25 mouse cellular contexts compared by ENCODE assay signal in genomic region chr2:69573038-69573732, GRCm38 (mm10). TPM values are rescaled to one million over a fixed set of nuclear protein-coding genes. Genes with fewer than 3 reads are reported as not detected.
DNase-seq lines count a peak whose midpoint lies in the region; ATAC-seq and TF ChIP-seq lines count a peak whose summit lies in the region.
"Had no signal": no experiment of that assay in that cellular context is flagged by ENCODE, and none has a peak within 500 bp of the region (broad histone marks: within the 10 kb centered on the region; RNA-seq: fewer than 3 reads in every experiment).

No protein-coding gene starts in this region.

- H3K27me3 ChIP-seq in neural tube, embryonic 13.5 days, result no peaks in the 10 kb centered on the region
- no peaks in the 10 kb centered on the region for H3K27me3 ChIP-seq in hindbrain, embryonic 14.5 days (ENCODE audit: control insufficient read depth, insufficient read depth, low read length)
- H3K27me3 ChIP-seq in midbrain, postnatal 0 days (ENCODE audit: insufficient read depth, low read length), result no peaks in the 10 kb centered on the region
- no peaks in the 10 kb centered on the region for H3K27me3 ChIP-seq in neural tube, embryonic 15.5 days (replicated peaks)
- H3K27me3 ChIP-seq in stomach, postnatal 0 days (ENCODE audit: control insufficient read depth, insufficient read depth, low read length), result no peaks in the 10 kb centered on the region
- H3K27me3 ChIP-seq: liver, embryonic 12.5 days; lung, embryonic 15.5 days had no signal

- no peak for TF ChIP-seq EP300 in stomach, postnatal 0 days (optimal IDR thresholded peaks at IDR 0.05)

- H3K9me3 ChIP-seq in neural tube, embryonic 13.5 days, result no peaks in the 10 kb centered on the region
- H3K9me3 ChIP-seq in hindbrain, embryonic 14.5 days (ENCODE audit: control insufficient read depth, low read length), result no peaks in the 10 kb centered on the region
- H3K9me3 ChIP-seq in midbrain, postnatal 0 days (ENCODE audit: low read length), result no peaks in the 10 kb centered on the region
- no peaks in the 10 kb centered on the region for H3K9me3 ChIP-seq in neural tube, embryonic 15.5 days (replicated peaks)
- no peaks in the 10 kb centered on the region for H3K9me3 ChIP-seq in stomach, postnatal 0 days (ENCODE audit: control insufficient read depth, low read length)
- H3K9me3 ChIP-seq: embryonic facial prominence, embryonic 10.5 days; forebrain, embryonic 12.5 days; liver, embryonic 12.5 days; lung, embryonic 15.5 days had no signal

- no peak overlapping the region for H3K4me2 ChIP-seq in neural tube, embryonic 13.5 days
- H3K4me2 ChIP-seq in hindbrain, embryonic 14.5 days (replicated peaks), result no peak overlapping the region
- H3K4me2 ChIP-seq in midbrain, postnatal 0 days (ENCODE audit: low read depth, low read length, poor library complexity, severe bottlenecking), result no peak overlapping the region
- H3K4me2 ChIP-seq in neural tube, embryonic 15.5 days, result no peak overlapping the region
- H3K4me2 ChIP-seq in stomach, postnatal 0 days (replicated peaks; ENCODE audit: low read depth), result no peak overlapping the region
- H3K4me2 ChIP-seq: forebrain, embryonic 12.5 days; heart, embryonic 11.5 days; liver, embryonic 12.5 days; lung, embryonic 15.5 days had no signal

- WGBS in neural tube, embryonic 13.5 days, result 48% methylated on average over 5 of the region's 5 CpGs
- WGBS in hindbrain, embryonic 14.5 days, result 48% methylated on average over 5 of the region's 5 CpGs
- WGBS in midbrain, postnatal 0 days, result 53% methylated on average over 5 of the region's 5 CpGs
- WGBS in neural tube, embryonic 15.5 days, result 41% methylated on average over 5 of the region's 5 CpGs
- 79% methylated on average over 5 of the region's 5 CpGs for WGBS in stomach, postnatal 0 days

- peaks cover 9% of the 10 kb centered on the region for H3K4me1 ChIP-seq in neural tube, embryonic 13.5 days (replicated peaks)
- H3K4me1 ChIP-seq in hindbrain, embryonic 14.5 days (replicated peaks; ENCODE audit: control insufficient read depth, insufficient read depth, low read length), result no peaks in the 10 kb centered on the region
- no peaks in the 10 kb centered on the region for H3K4me1 ChIP-seq in midbrain, postnatal 0 days (ENCODE audit: insufficient read depth, low read length)
- no peaks in the 10 kb centered on the region for H3K4me1 ChIP-seq in neural tube, embryonic 15.5 days
- no peaks in the 10 kb centered on the region for H3K4me1 ChIP-seq in stomach, postnatal 0 days (replicated peaks; ENCODE audit: control insufficient read depth, insufficient read depth)
- H3K4me1 ChIP-seq: embryonic facial prominence, embryonic 10.5 days; liver, embryonic 12.5 days; lung, embryonic 15.5 days had no signal

- no peaks in the 10 kb centered on the region for H3K36me3 ChIP-seq in neural tube, embryonic 13.5 days
- H3K36me3 ChIP-seq in hindbrain, embryonic 14.5 days (replicated peaks; ENCODE audit: control insufficient read depth, insufficient read depth), result no peaks in the 10 kb centered on the region
- no peaks in the 10 kb centered on the region for H3K36me3 ChIP-seq in midbrain, postnatal 0 days (ENCODE audit: insufficient read depth, low read length)
- H3K36me3 ChIP-seq in neural tube, embryonic 15.5 days, result no peaks in the 10 kb centered on the region
- H3K36me3 ChIP-seq in stomach, postnatal 0 days (ENCODE audit: control insufficient read depth, insufficient read depth, low read length), result no peaks in the 10 kb centered on the region
- H3K36me3 ChIP-seq: embryonic facial prominence, embryonic 10.5 days; forebrain, embryonic 12.5 days; liver, embryonic 12.5 days; lung, embryonic 15.5 days had no signal

- no peak for DNase-seq in neural tube, embryonic 10.5 days (ENCODE audit: extremely low spot score, low spot score)
- no peak for DNase-seq in hindbrain, embryonic 14.5 days (ENCODE audit: low spot score)
- peak; percentile 29 for DNase-seq in lung, postnatal 25 days (ENCODE audit: low spot score)
- DNase-seq in midbrain, postnatal 0 days (ENCODE audit: low spot score), result peak; percentile 36
- no peak for DNase-seq in left cerebral cortex, adult 9 months (ENCODE audit: low spot score in 2 of 2)
- DNase-seq in stomach, postnatal 0 days (ENCODE audit: low spot score), result no peak
- DNase-seq: adrenal gland, adult 2 months; cerebellum, adult 8-10 months; gastrocnemius, postnatal 25 days; heart, postnatal 10 days; kidney, adult 8-10 months; kidney, postnatal 25 days; right cerebral cortex, adult 18-20 months; thymus, adult 18-20 months; thymus, postnatal 4 days had no signal

- H3K9ac ChIP-seq in neural tube, embryonic 13.5 days, result no peak overlapping the region
- no peak overlapping the region for H3K9ac ChIP-seq in hindbrain, embryonic 14.5 days
- H3K9ac ChIP-seq in midbrain, postnatal 0 days (replicated peaks; ENCODE audit: low read length, poor library complexity, severe bottlenecking), result no peak overlapping the region
- no peak overlapping the region for H3K9ac ChIP-seq in neural tube, embryonic 15.5 days (replicated peaks)
- H3K9ac ChIP-seq in stomach, postnatal 0 days (ENCODE audit: low read length), result no peak overlapping the region
- H3K9ac ChIP-seq: forebrain, embryonic 12.5 days; liver, embryonic 12.5 days; lung, embryonic 15.5 days had no signal

- ATAC-seq in neural tube, embryonic 13.5 days (ENCODE audit: low read depth), result no peak
- no peak for ATAC-seq in hindbrain, embryonic 14.5 days (ENCODE audit: low FRiP score)
- ATAC-seq in midbrain, postnatal 0 days (ENCODE audit: low FRiP score), result no peak
- ATAC-seq in neural tube, embryonic 15.5 days (ENCODE audit: low FRiP score), result no peak
- no peak for ATAC-seq in stomach, postnatal 0 days (ENCODE audit: low FRiP score, low TSS enrichment)
- ATAC-seq: liver, embryonic 12.5 days had no signal

- TF ChIP-seq CTCF in midbrain, postnatal 0 days (IDR thresholded peaks at IDR 0.05), result no peak
- no peak for TF ChIP-seq CTCF in stomach, postnatal 0 days (IDR thresholded peaks at IDR 0.05; ENCODE audit: low read depth)

- 0 out of 2 replicates have a peak overlapping the region, but pooled peaks have one; percentile 46 for H3K27ac ChIP-seq in neural tube, embryonic 13.5 days (replicated peaks)
- peak overlapping the region; percentile 62; the same call in 1 of the 2 replicates for H3K27ac ChIP-seq in hindbrain, embryonic 14.5 days
- H3K27ac ChIP-seq in midbrain, postnatal 0 days (ENCODE audit: low read depth, low read length), result no peak overlapping the region
- H3K27ac ChIP-seq in neural tube, embryonic 15.5 days (replicated peaks), result no peak overlapping the region
- H3K27ac ChIP-seq in stomach, postnatal 0 days (replicated peaks), result no peak overlapping the region
- H3K27ac ChIP-seq: embryonic facial prominence, embryonic 10.5 days; forebrain, embryonic 12.5 days; left cerebral cortex, adult 2 months; liver, embryonic 12.5 days; lung, embryonic 15.5 days had no signal

- no peak overlapping the region for H3K4me3 ChIP-seq in neural tube, embryonic 13.5 days
- H3K4me3 ChIP-seq in hindbrain, embryonic 14.5 days (replicated peaks; ENCODE audit: low read length), result no peak overlapping the region
- H3K4me3 ChIP-seq in midbrain, postnatal 0 days (ENCODE audit: low read depth, low read length), result no peak overlapping the region
- H3K4me3 ChIP-seq in neural tube, embryonic 15.5 days (replicated peaks), result no peak overlapping the region
- no peak overlapping the region for H3K4me3 ChIP-seq in stomach, postnatal 0 days (ENCODE audit: low read depth, low read length)
- H3K4me3 ChIP-seq: embryonic facial prominence, embryonic 10.5 days; forebrain, embryonic 12.5 days; left cerebral cortex, adult 2 months; liver, embryonic 12.5 days; lung, embryonic 15.5 days had no signal

RNA-seq across cellular contexts. Expression of gene Lrp2, which starts 12.7 kb away (rescaled TPM):
- polyA plus RNA-seq in neural tube, embryonic 13.5 days (2015; fragmentation: Nextera tagmentation; extraction: Ambion mirVana), result 0.39 and 0.59 TPM in 2 replicates
- polyA plus RNA-seq in hindbrain, embryonic 14.5 days (2014; fragmentation: Nextera tagmentation; extraction: Ambion mirVana), result 1.1 and 1.7 TPM in 2 replicates
- total RNA-seq in midbrain, postnatal 0 days (2014; rRNA removed), result 2.3 and 2.9 TPM in 2 replicates
- polyA plus RNA-seq in midbrain, postnatal 0 days (2015; fragmentation: Nextera tagmentation; extraction: Ambion mirVana), result 0.22 and 0.31 TPM in 2 replicates
- 0.46 and 0.66 TPM in 2 replicates for polyA plus RNA-seq in neural tube, embryonic 15.5 days (2015; fragmentation: Nextera tagmentation; extraction: Ambion mirVana)
- polyA plus RNA-seq in stomach, postnatal 0 days (2015; fragmentation: Nextera tagmentation; extraction: Ambion mirVana), result 0.29 TPM in 2 replicates
- total RNA-seq: common myeloid progenitor, adult 5-6 weeks; gastrocnemius, postnatal 25 days; megakaryocyte-erythroid progenitor cell, adult 5-6 weeks had no signal

Comparison
In these comparisons a context has a peak if more than half of its experiments do, and no peak if none do; other contexts are left out.
1. H3K27ac ChIP-seq: peak in neural tube, embryonic 13.5 days (single experiment) and hindbrain, embryonic 14.5 days (single experiment); none in midbrain, postnatal 0 days (single experiment), neural tube, embryonic 15.5 days (single experiment) and stomach, postnatal 0 days (single experiment).
2. DNase-seq: peak in lung, postnatal 25 days (single experiment) and midbrain, postnatal 0 days (single experiment); none in neural tube, embryonic 10.5 days (single experiment), hindbrain, embryonic 14.5 days (single experiment), left cerebral cortex, adult 9 months (0 of 2) and stomach, postnatal 0 days (single experiment).